In the genomic region with DNA sequence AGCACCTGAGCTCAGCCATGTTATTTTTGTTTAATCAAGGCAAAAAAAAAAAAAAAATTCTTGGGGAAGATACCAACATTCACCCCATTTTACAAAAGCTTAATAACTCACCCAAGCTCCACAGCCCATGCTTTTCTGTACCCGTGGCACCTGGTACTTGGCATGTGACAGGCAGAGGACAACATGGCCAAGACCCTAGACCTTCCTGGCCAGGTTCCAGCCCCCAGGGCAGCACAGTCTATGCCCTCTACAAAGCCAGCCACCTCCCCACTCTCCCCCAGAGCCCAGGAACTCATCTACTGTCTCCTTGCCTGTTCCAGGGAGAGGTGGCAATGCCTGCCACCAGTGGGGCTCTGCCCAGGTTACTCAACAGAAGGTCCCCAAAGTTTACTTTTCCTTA, we compare ENCODE assay signal across 23 mouse cellular contexts. TPM values are rescaled to one million over a fixed set of nuclear protein-coding genes. Genes with fewer than 3 reads are reported as not detected.
A peak's percentile ranks its signal among the peaks of the same experiment; 100 is the strongest.
DNase-seq lines count a peak whose midpoint lies in the region; ATAC-seq and TF ChIP-seq lines count a peak whose summit lies in the region.
"Had no signal": no experiment of that assay in that cellular context is flagged by ENCODE, and none has a peak within 500 bp of the region (broad histone marks: within the 10 kb centered on the region; RNA-seq: fewer than 3 reads in every experiment).

No protein-coding gene starts in this region.

- 21% methylated on average over 1 of the region's 1 CpGs for WGBS in kidney, adult 2 months
- 59% methylated on average over 1 of the region's 1 CpGs for WGBS in liver, embryonic 13.5 days (ENCODE audit: insufficient replicate concordance)
- 70% methylated on average over 1 of the region's 1 CpGs for WGBS in liver, postnatal 0 days (ENCODE audit: insufficient replicate concordance)
- WGBS in lung, postnatal 0 days: 60% methylated on average over 1 of the region's 1 CpGs

- peaks cover 72% of the 10 kb centered on the region for H3K4me1 ChIP-seq in kidney, adult 2 months (ENCODE audit: control insufficient read depth, insufficient read depth, low read length)
- H3K4me1 ChIP-seq in liver, embryonic 13.5 days (replicated peaks): peaks cover 72% of the 10 kb centered on the region
- peaks cover 58% of the 10 kb centered on the region for H3K4me1 ChIP-seq in liver, postnatal 0 days (ENCODE audit: insufficient read depth)
- H3K4me1 ChIP-seq in lung, postnatal 0 days (ENCODE audit: insufficient read depth, low read depth, low read length): peaks cover 6% of the 10 kb centered on the region; the same call in 1 of the 2 replicates

- H3K27ac ChIP-seq in kidney, adult 2 months (ENCODE audit: insufficient read depth, low read depth, low read length): peak overlapping the region; percentile 59
- H3K27ac ChIP-seq in liver, embryonic 13.5 days: peak overlapping the region; percentile 13; the same call in 1 of the 2 replicates
- H3K27ac ChIP-seq in liver, postnatal 0 days (ENCODE audit: low read depth): peak overlapping the region; percentile 13; the same call in 1 of the 2 replicates
- H3K27ac ChIP-seq in lung, postnatal 0 days (ENCODE audit: low read length): no peak overlapping the region
- H3K27ac ChIP-seq: forebrain, embryonic 10.5 days; forebrain, embryonic 13.5 days; gastrocnemius, adult 2 months; hindbrain, embryonic 12.5 days had no signal

- no peak overlapping the region for H3K4me3 ChIP-seq in kidney, adult 2 months (ENCODE audit: insufficient read depth, low read depth, low read length)
- no peak overlapping the region for H3K4me3 ChIP-seq in liver, embryonic 13.5 days (replicated peaks)
- H3K4me3 ChIP-seq in liver, postnatal 0 days (ENCODE audit: low read depth, low read length): no peak overlapping the region
- H3K4me3 ChIP-seq in lung, postnatal 0 days (ENCODE audit: low read depth, low read length): no peak overlapping the region
- H3K4me3 ChIP-seq: forebrain, embryonic 10.5 days; forebrain, embryonic 13.5 days; gastrocnemius, adult 2 months; hindbrain, embryonic 12.5 days had no signal

- no peak for TF ChIP-seq CTCF in kidney, adult 2 months (conservative IDR thresholded peaks at IDR 0.05; ENCODE audit: insufficient read depth, insufficient read length, low read depth, low read length)
- TF ChIP-seq CTCF in liver, postnatal 0 days (IDR thresholded peaks at IDR 0.05; ENCODE audit: low read depth): no peak
- TF ChIP-seq CTCF in lung, postnatal 0 days (IDR thresholded peaks at IDR 0.05): no peak

- H3K9me3 ChIP-seq in liver, embryonic 13.5 days (replicated peaks): no peaks in the 10 kb centered on the region
- H3K9me3 ChIP-seq in liver, postnatal 0 days (ENCODE audit: low read length): no peaks in the 10 kb centered on the region
- H3K9me3 ChIP-seq in lung, postnatal 0 days (ENCODE audit: low read length): no peaks in the 10 kb centered on the region
- H3K9me3 ChIP-seq: forebrain, embryonic 10.5 days; forebrain, embryonic 13.5 days; hindbrain, embryonic 12.5 days had no signal

- DNase-seq in kidney, adult 2 months: peak; percentile 60
- DNase-seq in kidney, adult 18-20 months: no peak
- DNase-seq in kidney, postnatal 36 days: peak; percentile 61 to 71
- DNase-seq in kidney, adult 11 months: no peak
- no peak for DNase-seq in liver, embryonic 13.5 days
- peak; percentile 25 for DNase-seq in liver, postnatal 0 days
- DNase-seq in lung, postnatal 0 days (ENCODE audit: low spot score): no peak
- DNase-seq in layer of hippocampus, adult 9-11 months: no peak
- DNase-seq: adrenal gland, adult 8-10 months; adrenal gland, postnatal 25 days; cerebellum, adult 11-12 months; cerebellum, adult 8-10 months; cerebellum, postnatal 36 days; embryo, embryonic 11 days; gastrocnemius, adult 2 months; gastrocnemius, postnatal 14 days; heart, adult 11 months had no signal

- no peaks in the 10 kb centered on the region for H3K27me3 ChIP-seq in kidney, adult 2 months (replicated peaks; ENCODE audit: control insufficient read depth, insufficient read depth, low read length)
- H3K27me3 ChIP-seq in liver, embryonic 13.5 days: no peaks in the 10 kb centered on the region
- no peaks in the 10 kb centered on the region for H3K27me3 ChIP-seq in liver, postnatal 0 days (ENCODE audit: insufficient read depth, low read length)
- H3K27me3 ChIP-seq in lung, postnatal 0 days (replicated peaks; ENCODE audit: insufficient read depth, low read length): no peaks in the 10 kb centered on the region
- H3K27me3 ChIP-seq: forebrain, embryonic 13.5 days; hindbrain, embryonic 12.5 days had no signal

- H3K9ac ChIP-seq in liver, embryonic 13.5 days: no peak overlapping the region
- no peak overlapping the region for H3K9ac ChIP-seq in liver, postnatal 0 days (replicated peaks)
- H3K9ac ChIP-seq in lung, postnatal 0 days (replicated peaks; ENCODE audit: low read depth): no peak overlapping the region
- H3K9ac ChIP-seq: forebrain, embryonic 13.5 days; hindbrain, embryonic 12.5 days had no signal

- no peaks in the 10 kb centered on the region for H3K36me3 ChIP-seq in kidney, adult 2 months (ENCODE audit: control insufficient read depth, insufficient read depth, low read length)
- H3K36me3 ChIP-seq in liver, embryonic 13.5 days: no peaks in the 10 kb centered on the region
- H3K36me3 ChIP-seq in liver, postnatal 0 days (replicated peaks; ENCODE audit: insufficient read depth, low read length): no peaks in the 10 kb centered on the region
- H3K36me3 ChIP-seq in lung, postnatal 0 days (ENCODE audit: insufficient read depth, low read length): no peaks in the 10 kb centered on the region
- H3K36me3 ChIP-seq: hindbrain, embryonic 12.5 days had no signal

- H3K4me2 ChIP-seq in liver, embryonic 13.5 days: no peak overlapping the region
- no peak overlapping the region for H3K4me2 ChIP-seq in liver, postnatal 0 days (ENCODE audit: low read depth, low read length)
- no peak overlapping the region for H3K4me2 ChIP-seq in lung, postnatal 0 days (replicated peaks; ENCODE audit: low read depth, low read length)
- H3K4me2 ChIP-seq: forebrain, embryonic 13.5 days; heart, embryonic 11.5 days; hindbrain, embryonic 12.5 days had no signal

- no peak for TF ChIP-seq EP300 in liver, postnatal 0 days (IDR thresholded peaks at IDR 0.05; ENCODE audit: low read depth)
- no peak for TF ChIP-seq EP300 in lung, postnatal 0 days (IDR thresholded peaks at IDR 0.05)

- TF ChIP-seq POLR2A in kidney, adult 2 months (IDR thresholded peaks at IDR 0.05; ENCODE audit: low read depth, low read length): no peak

- ATAC-seq in liver, embryonic 13.5 days (ENCODE audit: low read depth): no peak
- ATAC-seq in liver, postnatal 0 days: peak; percentile 13; the same call in 1 of the 2 replicates
- no peak for ATAC-seq in lung, postnatal 0 days
- ATAC-seq: activated CD4-positive, CD25-positive, alpha-beta regulatory T cell, adult 4 months; forebrain, embryonic 13.5 days; forebrain, embryonic 16.5 days had no signal

RNA-seq across cellular contexts. Expression of gene Plekha7, which starts 17.6 kb away (rescaled TPM):
- polyA plus RNA-seq in kidney, adult 2 months (2012; rRNA removed): 29.5 and 33.6 TPM in 2 replicates
- 2.5 and 3.5 TPM in 2 replicates for polyA plus RNA-seq in liver, embryonic 13.5 days (2015; fragmentation: Nextera tagmentation; extraction: Ambion mirVana)
- 1.5 and 1.8 TPM in 2 replicates for polyA plus RNA-seq in liver, postnatal 0 days (2015; fragmentation: Nextera tagmentation; extraction: Ambion mirVana)
- 5.7 and 7.0 TPM in 2 replicates for polyA plus RNA-seq in lung, postnatal 0 days (2015; fragmentation: Nextera tagmentation; extraction: Ambion mirVana)

RNA-seq across cellular contexts. Expression of gene Rps13, which starts 43.4 kb away (rescaled TPM):
- 145 and 243 TPM in 2 replicates for polyA plus RNA-seq in kidney, adult 2 months (2012; rRNA removed)
- 640 and 679 TPM in 2 replicates for polyA plus RNA-seq in liver, embryonic 13.5 days (2015; fragmentation: Nextera tagmentation; extraction: Ambion mirVana)
- 425 and 427 TPM in 2 replicates for polyA plus RNA-seq in liver, postnatal 0 days (2015; fragmentation: Nextera tagmentation; extraction: Ambion mirVana)
- 435 and 500 TPM in 2 replicates for polyA plus RNA-seq in lung, postnatal 0 days (2015; fragmentation: Nextera tagmentation; extraction: Ambion mirVana)

Comparison
In these comparisons a context has a peak if more than half of its experiments do, and no peak if none do; other contexts are left out.
1. DNase-seq: peak in kidney, adult 2 months (single experiment), kidney, postnatal 36 days (2 of 2) and liver, postnatal 0 days (single experiment); none in kidney, adult 18-20 months (single experiment), kidney, adult 11 months (single experiment), liver, embryonic 13.5 days (single experiment), lung, postnatal 0 days (single experiment) and layer of hippocampus, adult 9-11 months (single experiment).